Mouse (Mus musculus): ENCODE data around the gene Myf6.

The Myf6 gene

Small RNA genes within 50 kb of the gene (microRNA-seq; reads per million reads assigned to microRNA genes)
- gene Gm44403 = 0 reads per million in 2 experiments

All from adrenal gland (tissue).